Mouse (Mus musculus) brain, embryonic 18.5 days (tissue): ENCODE measurements at regions not wholly inside any gene's neighbourhood (a gene's known extent, or its start where the extent isn't known, plus 50 kb on each side); places are given as distances from the start of the nearest gene placed in this dataset.

ENCODE experiments used
- DNase-seq: peaks from one replicate; pipeline ENCODE4 v3.0.0-alpha.2; 2012; ENCODE audit warnings: low read depth, low spot score

DNA sequence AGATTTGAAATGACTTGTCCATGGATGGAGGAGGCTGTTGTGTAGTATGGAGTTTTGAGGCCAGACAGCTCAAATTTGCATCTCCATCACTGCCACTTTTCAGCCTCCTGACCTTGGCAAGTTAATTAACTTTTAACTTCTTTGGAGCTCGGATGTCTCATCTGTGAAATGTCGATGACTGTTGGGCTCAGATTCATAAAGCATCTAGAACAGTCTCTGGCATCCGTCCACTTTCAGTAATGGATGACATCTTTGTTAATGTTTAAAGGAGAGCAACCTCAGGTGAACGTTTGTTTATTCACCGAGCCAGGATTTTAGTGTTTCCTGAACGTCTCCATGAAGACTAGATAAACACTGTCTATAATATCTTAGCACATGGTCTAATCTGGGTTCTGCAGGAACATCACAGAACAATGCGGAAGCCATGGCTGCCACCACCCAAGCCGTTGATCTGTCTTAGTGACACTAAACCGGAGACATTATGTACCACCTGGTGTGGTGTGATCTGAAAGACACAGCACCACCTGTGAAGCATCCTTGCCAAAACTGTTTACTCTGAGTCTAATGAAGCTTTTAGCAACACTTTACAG is 658.4 kb downstream of the Sorcs3 start:
- DNase-seq, result no peak

DNA sequence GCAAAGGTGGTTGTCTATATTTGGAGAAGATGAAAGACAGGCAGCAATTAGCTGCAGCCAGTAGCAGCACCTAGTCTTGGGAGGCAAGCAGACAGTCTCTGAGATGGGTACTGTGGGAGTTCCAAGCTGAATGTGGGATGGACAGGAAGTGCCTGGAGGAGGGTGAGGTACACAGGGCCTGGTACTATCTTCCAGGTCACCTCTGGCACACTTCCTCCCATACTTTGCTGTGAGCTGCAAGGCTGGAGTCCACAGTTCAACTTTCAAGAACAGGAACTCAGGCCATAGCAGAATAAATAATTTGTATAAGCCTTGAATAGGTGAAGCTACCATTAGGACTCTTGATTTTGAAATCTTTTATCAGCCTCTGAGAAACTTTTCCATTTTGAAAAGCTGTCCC is 665.8 kb downstream of the Sorcs3 start:
- DNase-seq, result no peak

DNA sequence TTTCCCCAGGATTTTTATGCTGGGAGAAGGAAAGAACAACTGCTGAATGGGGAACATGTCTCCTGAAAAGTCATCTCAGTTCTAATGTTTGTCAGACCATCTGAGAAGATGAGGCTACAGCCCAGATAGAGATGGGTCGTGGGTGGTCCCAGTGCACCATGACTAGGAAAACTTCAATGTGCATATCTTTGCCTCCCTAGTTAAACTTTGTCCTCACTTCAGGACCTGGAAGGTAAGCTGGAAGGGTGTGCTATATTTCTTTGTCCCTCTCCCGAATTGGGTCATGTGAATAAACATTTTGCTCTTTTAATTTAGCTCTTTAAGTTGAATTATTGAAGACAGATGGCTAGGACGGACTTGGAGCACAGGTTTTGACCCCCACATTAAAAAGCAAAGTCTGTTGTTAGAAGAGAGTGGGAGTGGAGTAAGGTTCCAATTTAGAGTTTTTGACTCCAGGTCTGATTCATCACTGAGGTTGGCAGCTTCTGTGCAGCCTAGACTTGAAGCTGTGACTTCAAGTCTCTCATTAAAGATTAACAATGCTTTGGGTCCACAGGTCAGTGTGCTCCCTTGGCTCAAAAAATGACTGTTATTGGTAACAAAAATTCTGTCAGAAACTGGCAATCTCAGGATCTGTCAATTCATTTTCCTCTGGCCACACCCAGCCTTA is 675.8 kb downstream of the Sorcs3 start:
- DNase-seq, result no peak

DNA sequence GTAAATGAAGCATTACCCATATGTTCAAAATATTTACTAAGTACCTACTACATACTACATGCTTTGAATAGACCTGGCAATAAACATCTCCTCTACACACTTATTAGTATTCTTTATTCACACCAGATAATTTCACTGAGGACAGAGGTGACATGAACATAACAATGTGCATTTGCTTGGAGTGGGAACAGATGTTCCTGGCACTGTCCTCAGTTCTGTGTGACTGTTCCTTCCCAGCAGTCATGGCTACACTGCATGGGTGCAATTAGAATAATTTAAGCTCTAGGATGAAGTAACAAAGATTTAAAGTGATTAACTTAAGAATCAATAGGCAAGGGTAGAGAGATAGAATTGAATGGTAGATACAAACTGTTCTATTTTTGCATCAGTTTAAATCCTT is 702.4 kb downstream of the Sorcs3 start:
- DNase-seq, result no peak

DNA sequence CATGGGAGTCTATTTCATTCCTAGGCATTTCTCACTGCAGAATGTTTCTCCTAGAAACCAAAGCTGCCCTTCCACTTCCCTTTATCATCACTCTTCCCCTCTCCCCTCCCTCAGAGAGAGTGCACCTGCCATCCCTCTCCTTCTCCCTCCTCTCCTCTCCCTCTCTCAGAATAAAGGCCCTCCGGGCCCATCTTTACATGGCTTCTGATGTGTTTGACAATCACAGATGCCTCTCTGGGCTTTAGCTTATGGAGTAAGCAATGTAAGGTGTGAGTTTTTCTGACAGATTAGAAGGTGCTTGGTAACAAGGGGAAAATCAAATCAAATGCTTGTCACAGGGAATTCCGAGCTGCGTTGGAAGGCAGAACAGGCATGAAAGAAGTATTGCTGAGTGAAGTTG is 707.2 kb downstream of the Sorcs3 start:
- DNase-seq, result no peak

DNA sequence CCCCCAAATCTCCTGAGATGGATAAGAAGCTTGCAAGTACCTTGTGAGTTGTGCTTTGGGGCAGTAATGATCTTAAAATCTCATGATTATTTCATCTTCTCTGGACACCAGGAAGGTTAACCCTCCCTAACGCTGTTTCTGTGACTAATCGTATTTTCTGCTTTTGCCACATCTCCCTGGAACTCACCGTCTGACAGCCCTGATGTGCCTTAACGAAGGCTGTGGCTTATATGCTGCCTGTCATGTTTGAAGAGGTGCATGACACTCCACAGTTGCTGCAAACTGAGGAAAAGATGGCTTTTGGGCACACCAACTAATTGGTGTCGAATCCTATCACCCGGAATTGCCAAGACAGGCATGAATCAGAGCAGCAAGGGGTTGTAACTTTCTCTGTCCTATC is 713.8 kb downstream of the Sorcs3 start:
- no peak for DNase-seq

DNA sequence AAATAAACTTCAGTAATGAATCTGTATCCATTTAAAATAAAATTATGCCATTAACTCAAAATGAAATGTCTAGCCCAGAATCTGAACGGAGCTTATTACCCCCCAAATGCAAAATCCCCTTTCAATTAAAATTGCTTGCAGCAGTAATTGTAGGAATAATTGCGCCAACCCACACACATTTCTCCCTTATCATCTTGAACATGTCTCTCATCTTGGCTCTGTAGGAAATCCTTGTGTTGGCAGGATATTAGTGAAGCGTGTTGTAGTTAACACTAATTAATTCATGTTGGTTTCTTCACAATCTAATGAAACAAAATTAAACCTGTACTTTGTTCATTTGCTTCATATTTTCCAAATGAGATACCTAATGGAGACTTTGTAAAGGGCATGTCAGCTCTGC is 741.8 kb downstream of the Sorcs3 start:
- peak; percentile 10 for DNase-seq
